Mouse (Mus musculus): ENCODE measurements at regions not wholly inside any gene's neighbourhood (a gene's known extent, or its start where the extent isn't known, plus 50 kb on each side); places are given as distances from the start of the nearest gene placed in this dataset.
"Not testable (repeated sequence)": the region's sequence is repeated elsewhere in the genome, so short reads cannot be mapped to it uniquely, and the experiment has no call there.

DNA sequence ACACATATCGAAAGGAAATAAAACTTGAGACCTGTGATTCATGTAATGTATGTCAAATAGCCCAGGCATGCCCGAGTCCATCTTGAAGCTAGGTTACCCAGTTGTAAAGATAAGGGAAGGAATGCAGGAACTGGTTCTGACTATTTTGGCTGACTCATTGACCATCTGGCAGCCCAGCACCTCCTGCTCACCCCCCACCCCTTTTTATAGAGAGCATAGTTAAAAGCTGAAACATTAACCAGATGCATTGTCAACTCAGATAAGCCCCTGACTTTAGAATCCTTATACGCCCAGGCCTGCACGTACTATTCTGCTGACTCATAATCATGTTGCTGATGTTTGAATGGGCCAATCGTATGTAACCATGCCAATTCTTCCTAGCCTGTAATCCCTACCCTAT, 64.6 kb upstream of the Thsd7a start:
- ATAC-seq (replicated peaks in 1 of 2; ENCODE audit: insufficient read depth in 1 of 2, low FRiP score in 2 of 2, low TSS enrichment in 1 of 2, low read depth in 1 of 2, poor library complexity in 2 of 2, severe bottlenecking in 2 of 2), result not testable (repeated sequence)

DNA sequence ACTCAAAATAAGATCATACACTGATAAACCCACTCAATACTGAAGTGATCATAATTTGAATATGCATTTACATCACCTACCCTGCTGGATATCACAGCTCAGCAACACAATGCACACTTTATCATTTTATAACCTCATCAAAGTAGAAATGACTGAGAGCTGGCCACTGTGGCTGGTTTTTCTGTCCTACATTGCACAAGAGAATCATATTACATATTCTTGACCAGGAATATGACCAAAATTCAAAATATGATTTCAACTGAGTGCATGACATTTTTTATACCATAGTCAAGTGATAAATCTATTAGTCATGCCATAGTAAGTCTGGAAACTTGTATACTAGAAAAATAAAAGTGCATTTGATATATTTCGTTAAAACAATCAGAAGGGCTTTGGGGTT, 63.3 kb upstream of the Thsd7a start:
- no peak for ATAC-seq (replicated peaks in 1 of 2; ENCODE audit: insufficient read depth in 1 of 2, low FRiP score in 2 of 2, low TSS enrichment in 1 of 2, low read depth in 1 of 2, poor library complexity in 2 of 2, severe bottlenecking in 2 of 2)

DNA sequence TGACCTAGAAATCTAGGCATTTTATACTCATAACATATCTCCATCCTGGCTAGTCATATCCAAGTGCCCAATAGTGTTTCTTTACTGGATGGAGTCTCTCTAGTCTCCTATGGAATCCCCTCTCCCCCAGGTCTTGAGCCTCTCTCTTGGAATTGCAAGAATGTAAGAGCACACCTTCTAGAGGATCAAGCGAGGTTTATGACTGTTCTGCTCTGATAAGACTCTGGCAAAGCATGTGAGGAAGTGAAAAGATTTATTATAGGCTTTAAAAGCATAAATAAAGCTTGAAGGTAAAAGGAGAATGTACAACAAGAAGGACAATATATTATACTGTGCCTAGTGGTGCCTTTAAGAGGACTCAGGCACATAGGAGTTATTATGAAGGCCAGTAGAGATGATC, 62.8 kb upstream of the Thsd7a start:
- no peak for ATAC-seq (replicated peaks in 1 of 2; ENCODE audit: insufficient read depth in 1 of 2, low FRiP score in 2 of 2, low TSS enrichment in 1 of 2, low read depth in 1 of 2, poor library complexity in 2 of 2, severe bottlenecking in 2 of 2)

DNA sequence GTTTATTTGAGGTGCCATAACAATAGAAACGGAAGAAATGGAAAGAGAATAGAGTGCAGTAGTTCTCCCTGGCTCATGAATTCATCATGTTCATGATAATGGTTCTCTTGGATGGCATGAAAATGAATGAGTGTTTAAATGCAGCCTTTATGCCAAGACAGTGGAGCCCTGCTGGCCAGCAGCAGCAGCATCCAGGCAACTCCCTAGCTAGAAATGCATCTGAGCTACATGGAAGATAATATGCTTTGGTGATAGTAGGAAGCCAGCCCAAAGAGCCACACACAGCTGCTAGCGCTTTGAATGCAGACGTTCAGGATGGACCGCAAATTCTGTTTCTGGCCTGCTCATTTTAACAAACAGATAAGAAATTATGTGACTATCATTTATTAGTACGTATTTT, 60.4 kb upstream of the Thsd7a start:
- no peak for ATAC-seq (replicated peaks in 1 of 2; ENCODE audit: insufficient read depth in 1 of 2, low FRiP score in 2 of 2, low TSS enrichment in 1 of 2, low read depth in 1 of 2, poor library complexity in 2 of 2, severe bottlenecking in 2 of 2)
